Mouse (Mus musculus): ENCODE measurements around the gene Emc3.

GRCm38 (mm10) chr6:113559736-113560135 lies 28.3 kb upstream of the Emc3 start:
- TF ChIP-seq POLR2A (IDR thresholded peaks at IDR 0.05; ENCODE audit: borderline replicate concordance, control insufficient read depth, low read depth, low read length) (no peak), CTCF (IDR thresholded peaks at IDR 0.05; ENCODE audit: control insufficient read depth, insufficient read depth, low read length) (no peak)

All from bone marrow, adult 2 months (tissue).